Mouse (Mus musculus) midbrain, embryonic 14.5 days (tissue): ENCODE results near the gene Zfp131. TPM values are rescaled to one million over a fixed set of nuclear protein-coding genes. Genes with fewer than 3 reads are reported as not detected.
A peak's percentile ranks its signal among the peaks of the same experiment; 100 is the strongest.

Experiments used
- ATAC-seq: fragments of 200-750 bp; cut with Nextera tagmentation; 2 replicates; pipeline ENCODE4 v1.8.0; 2017; ENCODE audit warnings: moderate number of reproducible peaks, moderate library complexity; ENCODE audit not compliant: low FRiP score, low TSS enrichment
- DNase-seq: peaks from one replicate; pipeline ENCODE4 v3.0.0-alpha.2; 2015
- H3K27ac ChIP-seq: fragments of 300-500 bp; sonication (generic); replicated peaks from 2 replicates; pipeline ENCODE4 v1.5.1; 2014; ENCODE audit warnings: mild to moderate bottlenecking, low read depth, low read length, moderate library complexity
- H3K27me3 ChIP-seq: fragments of 300-500 bp; sonication (generic); 2 replicates; pipeline ENCODE4 v1.6.1; 2014; ENCODE audit warnings: low read length, control low read depth, mixed read lengths; ENCODE audit not compliant: control insufficient read depth, insufficient read depth
- H3K36me3 ChIP-seq: fragments of 300-500 bp; sonication (generic); 2 replicates; pipeline ENCODE4 v1.6.1; 2014; ENCODE audit warnings: low read length, control low read depth; ENCODE audit not compliant: control insufficient read depth, insufficient read depth
- H3K4me1 ChIP-seq: fragments of 300-500 bp; sonication (generic); 2 replicates; pipeline ENCODE4 v1.6.1; 2014; ENCODE audit warnings: mild to moderate bottlenecking, antibody characterized with exemption, low read length, control low read depth; ENCODE audit not compliant: control insufficient read depth, insufficient read depth
- H3K4me2 ChIP-seq: fragments of 300-500 bp; sonication (generic); 2 replicates; pipeline ENCODE4 v1.6.1; 2014; ENCODE audit warnings: mild to moderate bottlenecking, low read length, moderate library complexity
- H3K4me3 ChIP-seq: fragments of 300-500 bp; sonication (generic); replicated peaks from 2 replicates; pipeline ENCODE4 v1.5.1; 2014; ENCODE audit warnings: low read depth, low read length
- H3K9ac ChIP-seq: fragments of 300-500 bp; sonication (generic); replicated peaks from 2 replicates; pipeline ENCODE4 v1.6.1; 2014; ENCODE audit warnings: mild to moderate bottlenecking, low read length, moderate library complexity
- H3K9me3 ChIP-seq: fragments of 300-500 bp; sonication (generic); 2 replicates; pipeline ENCODE4 v1.6.1; 2016; ENCODE audit warnings: low read length, control low read depth, mixed read lengths; ENCODE audit not compliant: control insufficient read depth
- WGBS: fragments of 180-500 bp; shearing (Covaris S2); extraction: QIAGEN DNeasy Blood & Tissue Kit; methylation state at CpG from one replicate; pipeline ENCODE4 v1.1.7; 2014; 5-methylcytosine and 5-hydroxymethylcytosine counted together
- polyA plus RNA-seq: library from polyadenylated mRNA; unstranded; fragments of >200 nt; fragmentation: Nextera tagmentation; extraction: Ambion mirVana; gene quantifications from 2 replicates; pipeline ENCODE4 v1.2.1, GENCODE M21; 2014

Zfp131 gene
- polyA plus RNA-seq, 1 experiment from 2014 or later: 36.3 TPM

GRCm38 (mm10) chr13:119742711-119743415, 47.8 kb downstream of the Zfp131 start:
- H3K27ac ChIP-seq: no peak overlapping the region
- DNase-seq: no peak
- no peaks in the 10 kb centered on the region for H3K27me3 ChIP-seq
- ATAC-seq: no peak
- H3K9me3 ChIP-seq: no peaks in the 10 kb centered on the region
- H3K9ac ChIP-seq: no peak overlapping the region
- H3K36me3 ChIP-seq: no peaks in the 10 kb centered on the region
- peaks cover 11% of the 10 kb centered on the region; the same call in 1 of the 2 replicates for H3K4me1 ChIP-seq
- 90% methylated on average over 6 of the region's 6 CpGs for WGBS
- no peak overlapping the region for H3K4me2 ChIP-seq
- no peak overlapping the region for H3K4me3 ChIP-seq

GRCm38 (mm10) chr13:119741390-119742237, 49.1 kb downstream of the Zfp131 start:
- H3K9me3 ChIP-seq: no peaks in the 10 kb centered on the region
- peak; percentile 78 for DNase-seq

DNA sequence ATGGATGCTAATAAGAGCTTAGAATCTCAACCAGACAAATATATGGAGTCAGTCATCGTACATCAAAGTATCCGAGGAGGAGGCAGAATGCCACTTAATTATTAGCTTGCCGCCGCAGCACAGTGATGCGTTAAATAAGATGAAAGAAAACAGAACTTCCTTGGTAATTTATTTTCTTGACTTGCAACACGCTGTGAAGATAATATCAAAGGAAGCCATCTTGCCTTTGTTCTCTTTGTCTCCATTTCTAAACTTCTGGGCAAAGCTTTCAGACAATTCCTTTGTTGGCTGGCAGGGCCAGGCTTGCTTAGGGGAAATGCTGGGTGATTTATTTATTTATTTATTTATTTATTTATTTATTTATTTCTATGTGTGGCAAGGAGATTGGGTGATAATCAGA, 59.2 kb downstream of the Zfp131 start:
- no peak overlapping the region for H3K27ac ChIP-seq
- H3K27me3 ChIP-seq: no peaks in the 10 kb centered on the region
- H3K9ac ChIP-seq: no peak overlapping the region
- no peaks in the 10 kb centered on the region for H3K9me3 ChIP-seq
- H3K4me1 ChIP-seq: no peaks in the 10 kb centered on the region
- H3K4me3 ChIP-seq: no peak overlapping the region
- 40% methylated on average over 6 of the region's 6 CpGs for WGBS
- ATAC-seq (no peak), DNase-seq (peak; percentile 50)
- no peak overlapping the region for H3K4me2 ChIP-seq
- no peaks in the 10 kb centered on the region for H3K36me3 ChIP-seq

More at GRCm38 (mm10) chr13:119741390-119742237, 49.1 kb downstream of the Zfp131 start:
- 2% methylated on average over 19 of the region's 19 CpGs for WGBS
- H3K36me3 ChIP-seq: no peaks in the 10 kb centered on the region
- peak overlapping the region; percentile 46 for H3K4me2 ChIP-seq
- 0 out of 2 replicates have a peak overlapping the region, but pooled peaks have one; percentile 26 for H3K27ac ChIP-seq
- H3K4me1 ChIP-seq: peaks cover 11% of the 10 kb centered on the region; the same call in 1 of the 2 replicates
- peak overlapping the region; percentile 27 for H3K9ac ChIP-seq
- ATAC-seq: peak; percentile 78
- H3K27me3 ChIP-seq: no peaks in the 10 kb centered on the region
- H3K4me3 ChIP-seq: 0 out of 2 replicates have a peak overlapping the region, but pooled peaks have one; percentile 8

DNA sequence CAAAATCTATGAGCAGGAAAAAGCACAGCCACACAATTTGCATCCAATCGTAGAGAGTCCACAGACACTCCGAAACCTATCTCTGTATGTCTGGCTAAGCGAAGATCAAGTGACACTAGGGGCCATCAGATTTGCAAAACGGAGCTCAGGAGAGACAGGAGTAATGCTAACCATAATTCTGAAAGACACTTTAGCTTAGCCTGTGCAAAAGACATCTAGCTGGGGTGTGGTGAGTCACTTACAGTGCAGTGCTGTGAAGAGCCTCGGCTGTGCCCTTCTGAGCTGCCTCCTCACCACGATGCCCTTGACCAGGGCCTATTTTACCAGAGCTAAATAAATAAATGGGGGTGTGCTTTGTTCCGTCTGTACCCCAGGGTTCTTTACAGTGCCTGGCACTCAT, 61.3 kb downstream of the Zfp131 start:
- H3K4me2 ChIP-seq: no peak overlapping the region
- no peak overlapping the region for H3K4me3 ChIP-seq
- no peaks in the 10 kb centered on the region for H3K27me3 ChIP-seq
- no peak for DNase-seq
- WGBS: 90% methylated on average over 7 of the region's 7 CpGs
- no peaks in the 10 kb centered on the region for H3K36me3 ChIP-seq
- no peaks in the 10 kb centered on the region for H3K9me3 ChIP-seq
- no peak overlapping the region for H3K9ac ChIP-seq
- no peaks in the 10 kb centered on the region for H3K4me1 ChIP-seq
- no peak overlapping the region for H3K27ac ChIP-seq
- ATAC-seq: no peak

DNA sequence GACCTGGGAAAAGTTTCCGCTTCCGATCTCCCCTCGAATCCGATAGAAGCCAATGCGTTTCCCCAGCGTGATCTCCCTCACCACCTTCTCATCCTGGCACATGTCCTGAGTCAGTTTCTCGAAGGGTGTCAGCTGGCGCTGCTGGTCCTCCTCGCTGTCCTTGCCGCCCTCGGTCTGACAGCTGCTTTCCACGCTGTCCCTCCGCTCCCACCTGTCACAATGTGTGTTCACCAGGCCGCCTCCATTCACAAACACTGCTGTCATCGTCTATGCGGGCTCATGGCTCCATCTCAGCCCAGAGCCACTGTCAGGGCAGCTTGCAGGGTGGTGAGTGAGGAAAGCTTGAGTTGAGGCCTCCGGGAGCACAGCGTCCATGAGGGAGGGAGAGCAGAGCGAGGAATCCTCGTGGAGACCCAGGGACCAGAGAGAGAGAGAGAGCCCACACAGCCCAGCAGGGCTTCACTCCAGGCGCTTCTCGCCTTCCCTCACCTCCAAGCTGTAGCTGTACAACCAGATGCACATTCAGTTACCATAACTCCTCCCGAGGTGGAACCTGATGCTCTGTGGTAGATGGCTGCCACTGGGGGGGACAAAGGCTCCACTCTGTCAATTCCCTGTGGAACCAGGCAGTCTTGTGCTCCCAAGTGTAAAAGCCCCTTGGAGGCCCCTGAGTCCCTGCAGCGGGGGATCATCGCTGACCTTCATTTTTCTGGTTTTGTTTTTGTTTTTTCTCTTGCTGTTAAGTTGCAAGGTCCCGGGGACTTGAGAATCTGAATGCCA, 62.9 kb downstream of the Zfp131 start:
- H3K4me2 ChIP-seq: no peak overlapping the region
- DNase-seq: no peak
- H3K27ac ChIP-seq: no peak overlapping the region
- no peaks in the 10 kb centered on the region for H3K36me3 ChIP-seq
- no peaks in the 10 kb centered on the region for H3K4me1 ChIP-seq
- ATAC-seq: no peak
- H3K27me3 ChIP-seq: no peaks in the 10 kb centered on the region
- no peak overlapping the region for H3K9ac ChIP-seq
- no peaks in the 10 kb centered on the region for H3K9me3 ChIP-seq
- H3K4me3 ChIP-seq: no peak overlapping the region
- 55% methylated on average over 26 of the region's 26 CpGs for WGBS

- ATAC-seq (no peak), DNase-seq (no peak)
- H3K4me2 ChIP-seq: no peak overlapping the region
Observed at GRCm38 (mm10) chr13:119724541-119724940, 66.1 kb downstream of the Zfp131 start.

GRCm38 (mm10) chr13:119723368-119723767, 67.3 kb downstream of the Zfp131 start:
- DNase-seq (no peak), ATAC-seq (no peak)
- Histone ChIP-seq H3K36me3 (no peaks in the 10 kb centered on the region), H3K9me3 (no peaks in the 10 kb centered on the region), H3K4me1 (no peaks in the 10 kb centered on the region), H3K4me3 (no peak overlapping the region), H3K9ac (no peak overlapping the region), H3K27me3 (no peaks in the 10 kb centered on the region), H3K4me2 (no peak overlapping the region), H3K27ac (no peak overlapping the region)
- WGBS: 94% methylated on average over 5 of the region's 5 CpGs

More at GRCm38 (mm10) chr13:119724541-119724940, 66.1 kb downstream of the Zfp131 start:
- Histone ChIP-seq H3K36me3 (no peaks in the 10 kb centered on the region), H3K27ac (no peak overlapping the region), H3K4me3 (no peak overlapping the region), H3K9ac (no peak overlapping the region), H3K9me3 (no peaks in the 10 kb centered on the region), H3K4me1 (no peaks in the 10 kb centered on the region), H3K27me3 (no peaks in the 10 kb centered on the region)
- 87% methylated on average over 7 of the region's 7 CpGs for WGBS

DNA sequence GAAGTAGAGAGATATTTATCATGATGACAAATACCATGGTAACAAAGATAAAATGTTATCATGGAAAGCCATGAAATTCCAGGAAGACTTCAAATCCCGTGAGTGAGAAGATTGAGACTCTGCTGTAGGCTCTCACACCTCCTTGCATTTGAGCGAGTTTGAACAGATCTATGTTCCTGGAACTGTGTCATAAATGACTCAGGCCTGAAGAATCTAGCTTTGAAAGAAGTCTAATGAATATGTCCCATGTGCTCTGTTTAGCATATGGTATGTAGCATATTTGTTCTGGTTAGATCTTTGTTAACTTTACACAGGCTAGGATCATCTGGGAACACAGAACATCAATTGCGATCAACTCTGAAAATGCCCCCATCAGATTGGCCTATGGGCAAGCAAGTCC, 68.2 kb downstream of the Zfp131 start:
- Histone ChIP-seq H3K4me2 (no peak overlapping the region), H3K9me3 (no peaks in the 10 kb centered on the region), H3K9ac (no peak overlapping the region), H3K36me3 (no peaks in the 10 kb centered on the region), H3K27ac (no peak overlapping the region), H3K4me3 (no peak overlapping the region), H3K27me3 (no peaks in the 10 kb centered on the region), H3K4me1 (no peaks in the 10 kb centered on the region)
- no peak for ATAC-seq
- no peak for DNase-seq
- WGBS: 94% methylated on average over 3 of the region's 3 CpGs
